Mouse (Mus musculus): ENCODE measurements around the gene Endod1.
A peak's percentile ranks its signal among the peaks of the same experiment; 100 is the strongest.

The Endod1 gene

DNA sequence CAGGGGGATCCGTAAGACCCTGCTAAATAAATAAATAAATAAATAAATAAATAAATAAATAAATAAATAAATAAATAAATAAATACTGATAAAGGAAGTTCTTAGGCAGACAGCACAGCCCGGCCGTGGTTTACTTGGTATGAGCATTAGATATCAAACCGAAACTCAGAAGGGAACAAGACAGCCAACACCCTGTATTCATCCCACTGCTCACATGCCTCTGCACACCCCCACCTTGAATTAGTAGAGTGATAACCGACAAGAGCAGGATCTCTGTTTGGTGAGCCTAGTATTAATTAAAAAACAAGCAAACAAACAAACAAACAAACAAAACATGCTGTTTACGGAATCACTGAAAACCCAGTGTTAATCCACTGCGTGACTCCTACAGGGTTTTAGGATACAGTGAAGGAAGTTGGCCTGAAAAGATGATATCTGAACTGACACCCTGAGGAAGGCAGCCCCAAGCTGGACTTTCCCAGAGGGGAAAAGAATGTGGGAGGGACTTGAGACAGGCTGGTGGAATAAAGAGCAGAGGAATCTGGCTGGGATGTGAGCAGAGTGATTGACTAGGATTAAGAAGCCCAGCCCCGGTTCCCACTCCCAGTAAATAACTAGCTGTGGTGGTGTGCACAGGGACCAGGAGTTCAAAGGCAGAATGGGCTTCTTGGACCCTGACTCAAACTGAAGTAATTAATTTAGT lies at the start of gene Endod1:
Gene Endod1, minus strand, starts transcription at position 155 of the 703 bp plus-strand sequence.
- DNase-seq (ENCODE audit: low read depth): peak; percentile 42

DNA sequence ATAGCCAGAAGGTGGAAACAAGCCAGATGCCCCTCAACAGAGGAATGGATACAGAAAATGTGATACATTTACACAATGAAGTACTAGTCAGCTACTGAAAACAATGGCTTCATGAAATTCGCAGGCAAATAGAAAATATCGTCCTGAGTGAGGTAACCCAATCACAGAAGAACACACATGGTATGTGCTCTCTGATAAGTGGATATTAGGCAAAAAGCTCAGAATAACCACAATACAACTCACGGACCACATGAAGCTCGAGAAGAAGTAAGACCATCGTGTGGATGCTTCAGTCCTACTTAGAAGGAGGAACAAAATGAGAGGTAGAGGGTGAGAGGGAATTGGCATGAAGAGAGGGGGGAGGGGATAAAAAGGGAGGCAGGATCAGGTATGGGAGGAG lies 27.8 kb upstream of the Endod1 start:
- DNase-seq (ENCODE audit: low read depth): no peak

DNA sequence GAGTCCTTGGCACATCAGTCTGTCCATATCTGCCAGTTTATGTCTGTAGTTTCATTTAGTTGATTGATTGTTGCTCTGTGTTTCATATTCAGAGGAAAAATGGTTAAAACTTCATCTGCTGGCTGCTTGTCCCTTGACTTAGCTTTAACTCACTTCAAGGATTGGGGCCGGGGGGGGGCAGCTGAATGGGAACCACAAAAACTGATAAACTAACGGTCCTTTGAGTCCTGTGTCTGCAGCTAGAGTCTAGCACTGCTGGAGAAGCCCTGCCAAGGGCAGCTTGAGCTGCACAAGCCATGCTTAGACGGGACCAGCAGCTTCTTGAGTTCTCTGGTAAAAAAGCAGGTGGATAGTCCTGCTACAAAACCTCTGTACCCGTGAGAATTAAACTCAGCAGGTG lies 26.7 kb upstream of the Endod1 start:
- no peak for DNase-seq (ENCODE audit: low read depth)

DNA sequence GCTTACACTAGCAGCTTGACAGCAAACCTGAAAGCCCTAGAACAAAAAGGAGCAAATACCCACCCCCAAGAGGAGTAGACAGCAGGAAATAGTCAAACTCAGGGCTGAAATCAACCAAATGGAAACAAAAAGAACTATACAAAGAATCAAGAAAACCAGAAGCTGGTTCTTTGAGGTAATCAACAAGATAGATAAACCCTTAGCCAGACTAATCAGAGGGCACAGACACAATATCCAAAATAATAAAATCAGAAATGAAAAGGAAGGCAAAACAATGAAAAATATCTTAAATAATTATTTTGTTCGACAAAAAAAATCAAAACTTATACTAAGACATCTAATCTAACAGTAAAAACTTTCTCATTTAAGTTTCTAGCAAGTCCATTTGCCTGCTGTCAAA lies 24.7 kb upstream of the Endod1 start:
- DNase-seq (ENCODE audit: low read depth): peak; percentile 22

DNA sequence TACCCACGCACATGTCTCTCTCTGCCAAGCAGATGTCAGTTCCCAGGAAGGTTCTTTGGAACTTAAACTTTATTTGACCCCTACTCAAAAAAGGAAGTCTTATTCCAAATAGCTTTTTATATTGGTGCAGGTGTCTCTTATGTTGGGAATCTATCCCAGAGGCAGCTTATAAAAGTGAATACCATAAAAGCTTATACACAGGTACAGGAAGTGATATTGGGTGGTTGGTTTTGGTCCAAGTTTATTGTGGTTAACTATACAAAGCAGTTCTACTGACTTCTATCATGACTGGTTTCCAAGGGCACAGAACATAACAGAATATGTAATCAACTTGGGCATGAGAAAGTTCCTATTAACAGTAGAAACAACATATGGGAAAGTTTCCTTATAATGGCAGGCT lies 20.8 kb upstream of the Endod1 start:
- DNase-seq (ENCODE audit: low read depth): no peak

DNA sequence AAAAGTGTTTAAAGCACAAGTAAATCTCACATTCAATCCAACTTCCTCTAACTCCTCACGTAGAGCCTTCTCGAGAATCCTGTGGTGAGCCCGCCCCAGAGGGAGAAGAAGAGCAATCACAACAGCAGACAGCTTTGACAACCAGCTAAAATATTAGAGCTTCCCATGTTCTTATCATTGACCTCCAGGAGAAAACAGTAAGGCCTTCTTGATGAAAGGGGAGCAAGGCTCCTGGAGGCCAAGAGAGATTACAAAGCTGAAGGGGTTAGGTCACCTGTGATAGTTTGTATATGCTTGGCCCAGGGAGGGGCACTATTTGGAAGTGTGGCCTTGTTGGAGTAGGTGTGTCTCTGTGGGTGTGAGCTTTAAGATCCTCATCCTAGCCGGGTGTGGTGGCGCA lies 19.1 kb upstream of the Endod1 start:
- no peak for DNase-seq (ENCODE audit: low read depth)

DNA sequence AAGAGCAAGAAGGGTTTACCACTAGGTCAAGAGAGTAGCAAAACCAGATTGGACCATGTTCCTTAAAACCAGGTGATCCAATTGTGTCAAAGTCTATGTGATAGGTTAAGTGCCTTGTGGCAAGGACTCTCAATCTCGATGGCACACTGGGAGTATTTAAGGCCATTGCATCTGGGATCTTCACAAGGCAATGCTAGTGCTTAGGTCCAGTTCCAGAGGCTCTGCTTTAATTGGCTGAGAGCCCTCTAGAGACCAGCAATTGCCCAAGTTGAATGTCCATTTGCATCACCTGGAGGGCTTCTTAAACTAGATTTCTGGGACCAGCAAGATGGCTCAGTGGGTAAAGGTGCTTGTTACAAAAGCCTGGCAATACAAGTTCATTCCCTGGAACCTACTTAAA lies 17.6 kb upstream of the Endod1 start:
- DNase-seq (ENCODE audit: low read depth): no peak

DNA sequence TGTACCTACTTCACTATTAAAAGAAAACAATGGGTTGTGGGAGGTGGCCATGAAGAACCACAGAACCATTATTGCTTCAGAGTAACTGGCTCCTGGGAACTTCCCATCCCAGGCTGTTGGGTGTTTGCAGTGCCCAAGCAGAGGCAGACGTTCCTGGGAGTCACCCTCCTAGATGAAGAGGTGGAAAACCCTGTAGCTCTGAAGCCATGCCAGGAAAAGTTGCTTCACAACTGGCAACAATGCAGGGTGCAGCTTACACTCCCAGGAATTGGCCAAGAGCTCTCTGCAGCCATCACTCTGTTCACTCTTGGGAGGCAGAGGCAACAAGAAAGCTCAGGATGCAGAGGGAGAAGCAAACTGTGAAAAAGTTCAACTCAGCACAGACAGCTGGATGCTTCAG lies 16.8 kb upstream of the Endod1 start:
- DNase-seq (ENCODE audit: low read depth): no peak

DNA sequence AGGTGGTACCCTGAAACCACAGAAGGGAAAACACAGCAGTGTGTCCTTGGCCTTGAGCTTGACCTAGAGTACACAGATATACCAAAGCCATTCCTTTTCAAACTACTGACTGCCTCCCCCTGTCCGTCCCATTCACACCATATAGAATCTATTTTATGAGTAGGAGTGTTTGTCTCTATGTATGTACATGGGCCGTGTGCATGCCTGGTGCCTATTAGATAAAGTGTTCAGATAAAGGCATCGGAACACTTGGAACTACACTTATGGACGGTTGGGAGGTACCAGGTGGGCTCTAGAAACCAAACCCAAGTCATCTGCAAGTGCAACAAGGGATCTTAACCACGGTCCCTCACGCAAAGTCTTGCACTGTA lies 16.1 kb upstream of the Endod1 start:
- DNase-seq (ENCODE audit: low read depth): no peak

DNA sequence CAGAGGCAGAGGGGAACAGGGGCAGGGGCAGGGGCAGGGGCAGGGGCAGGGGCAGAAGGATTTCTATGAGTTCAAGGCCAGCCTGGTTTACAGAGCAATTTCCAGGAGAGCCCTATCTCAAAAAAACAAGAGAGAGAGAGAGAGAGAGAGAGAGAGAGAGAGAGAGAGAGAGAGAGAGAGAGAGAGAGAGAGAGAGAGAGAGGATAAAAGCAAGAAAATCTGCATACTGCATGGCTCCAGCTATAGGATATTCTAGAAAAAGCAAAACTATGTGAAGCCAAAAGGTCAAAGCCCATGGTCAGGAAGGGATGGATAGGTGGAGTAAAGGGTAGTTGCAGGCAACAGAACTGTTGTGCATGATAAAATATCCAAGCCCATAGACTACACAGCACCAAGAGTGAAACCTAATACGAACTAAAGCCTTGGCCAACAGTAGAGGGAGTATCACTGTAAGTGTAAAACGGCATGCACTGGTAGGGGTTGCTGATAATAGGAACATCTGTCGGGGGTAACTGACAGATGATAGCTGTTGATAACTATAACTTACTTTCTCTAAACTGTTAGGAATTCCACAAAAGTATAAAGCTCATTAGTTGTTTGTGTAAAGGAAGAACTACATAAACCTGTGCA lies 15.6 kb upstream of the Endod1 start:
- DNase-seq (ENCODE audit: low read depth): no peak

DNA sequence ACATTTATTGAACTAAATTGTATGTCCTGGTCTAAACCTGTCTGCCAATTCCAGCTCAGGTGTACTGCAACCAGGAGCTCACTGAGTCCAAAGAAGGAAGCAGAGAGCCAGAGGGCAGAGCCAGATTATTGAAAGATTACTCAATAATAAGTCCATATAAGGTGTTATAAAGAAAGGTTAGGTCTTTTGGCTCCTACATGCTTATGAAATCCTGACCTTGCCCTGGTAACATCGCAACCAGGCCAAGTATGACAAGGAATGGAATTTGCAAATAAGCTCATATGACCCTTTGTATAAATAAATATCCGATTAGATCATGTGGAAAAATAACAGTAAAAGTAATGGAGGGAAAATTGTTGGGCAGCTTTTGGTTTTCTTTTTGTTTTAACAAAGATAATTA lies 14.8 kb upstream of the Endod1 start:
- no peak for DNase-seq (ENCODE audit: low read depth)

DNA sequence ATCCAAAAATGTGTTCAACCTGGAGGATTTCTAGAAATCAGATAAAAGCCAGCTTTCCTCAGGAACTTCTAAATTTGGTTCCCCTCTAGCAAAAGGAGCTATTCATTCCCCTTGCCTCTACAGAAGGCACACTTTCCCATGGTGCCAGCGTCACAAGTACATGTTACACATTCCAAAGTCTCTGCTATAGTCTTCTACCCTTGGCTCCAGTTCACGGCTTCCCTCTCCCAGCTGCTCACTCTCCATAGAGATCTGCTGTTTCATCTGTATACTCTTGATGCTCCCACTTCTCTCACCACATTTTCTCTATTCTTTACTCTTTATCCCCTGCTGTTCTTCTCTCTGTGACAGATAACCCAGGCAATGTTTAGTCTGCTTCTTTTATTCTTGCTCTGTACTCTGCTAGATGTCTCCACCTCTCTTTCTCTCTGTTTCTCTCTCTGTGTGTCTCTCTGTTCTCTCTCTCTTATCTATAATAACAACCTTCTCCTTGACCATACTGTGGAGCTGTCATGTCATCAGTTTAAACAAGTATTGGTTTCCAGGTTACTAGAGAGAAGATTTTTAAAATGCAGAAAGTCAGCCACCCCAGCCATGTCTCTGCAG lies 13.8 kb upstream of the Endod1 start:
- no peak for DNase-seq (ENCODE audit: low read depth)

DNA sequence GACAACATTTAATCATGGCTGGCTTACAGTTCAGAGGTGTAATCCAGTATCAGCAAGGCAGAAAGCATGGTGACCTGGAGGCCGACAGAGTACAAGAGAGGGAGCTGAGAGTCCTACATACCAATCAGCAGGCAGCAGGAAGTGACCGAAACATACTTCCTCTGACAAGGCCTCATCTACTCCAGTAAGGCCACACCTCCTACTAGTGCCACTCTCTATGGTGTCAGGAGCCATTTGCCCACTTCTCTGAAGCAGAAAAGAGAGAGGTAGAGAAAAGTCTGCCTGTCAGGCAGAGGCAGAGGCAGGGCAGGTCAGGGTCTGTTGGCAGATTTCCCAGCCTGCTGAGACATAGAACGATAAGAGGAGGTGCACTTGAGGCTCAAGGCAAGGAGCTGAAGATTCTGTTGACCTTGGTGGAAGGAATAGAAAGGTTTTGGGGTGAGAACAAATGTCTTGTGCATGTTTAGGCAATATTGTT lies 10.6 kb upstream of the Endod1 start:
- DNase-seq (ENCODE audit: low read depth): no peak

DNA sequence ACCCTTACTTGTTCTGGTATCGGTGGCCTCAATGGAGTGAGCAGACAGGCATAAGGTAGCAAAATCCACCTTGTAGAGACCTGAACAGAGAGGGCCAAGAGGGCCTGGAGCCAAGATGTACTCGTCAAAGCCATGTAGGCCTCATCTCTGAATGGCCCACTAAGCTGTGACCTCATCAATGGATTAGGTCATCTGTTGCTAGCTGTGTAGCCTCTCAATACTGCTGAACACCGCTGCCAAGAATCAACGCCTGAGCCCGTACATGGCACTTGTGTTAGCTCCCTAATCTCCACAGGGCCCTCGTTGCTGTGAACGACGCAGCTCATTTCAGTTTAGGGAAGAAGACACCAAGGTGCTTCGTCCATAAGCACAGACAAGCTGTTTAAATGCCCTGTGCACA lies 10.0 kb upstream of the Endod1 start:
- no peak for DNase-seq (ENCODE audit: low read depth)

DNA sequence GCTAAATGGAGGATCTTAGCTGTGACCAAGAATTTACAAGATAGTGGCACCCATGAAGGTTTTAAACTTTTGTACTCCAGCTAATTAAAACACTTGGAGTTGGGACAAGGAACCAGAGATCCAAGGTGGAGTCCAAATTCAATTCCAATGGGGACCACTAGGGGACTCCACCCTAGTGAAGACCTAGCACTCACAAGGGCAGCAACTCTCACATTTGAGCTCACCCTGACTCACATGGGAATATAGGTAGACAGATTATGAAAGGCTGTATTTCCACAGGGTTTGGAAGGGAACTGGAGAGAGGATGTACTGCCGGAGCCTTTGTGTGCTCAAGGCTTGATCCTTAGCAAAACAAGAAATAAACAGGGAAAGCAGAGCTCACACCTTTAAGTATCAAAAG lies 9.0 kb upstream of the Endod1 start:
- DNase-seq (ENCODE audit: low read depth): peak; percentile 65

DNA sequence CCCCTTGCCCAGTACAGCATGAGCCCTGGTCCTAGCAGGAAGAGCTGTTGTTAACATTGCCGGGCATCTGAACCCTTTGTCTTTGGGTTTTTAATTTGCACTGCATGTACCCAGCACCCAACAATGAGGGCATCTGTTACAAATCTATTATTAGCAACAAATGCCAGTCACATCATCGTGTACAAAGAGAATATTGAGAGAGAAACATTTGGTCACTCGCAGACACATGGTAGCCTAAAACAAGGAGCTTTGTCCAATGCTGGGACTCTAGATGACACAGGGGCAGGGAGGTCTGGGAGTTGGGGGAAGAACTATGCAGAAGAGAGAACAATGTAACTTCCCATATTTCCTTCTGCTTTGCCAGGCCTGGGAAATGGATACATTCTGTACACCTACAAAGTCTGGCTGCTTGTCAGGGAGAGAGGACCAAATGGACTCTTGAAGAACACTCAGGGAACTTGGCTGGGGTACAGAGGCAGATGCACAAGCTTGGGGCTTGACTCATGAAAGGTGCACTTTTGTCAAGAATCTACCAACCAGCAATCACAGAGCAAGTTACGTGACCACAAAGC lies 7.8 kb upstream of the Endod1 start:
- DNase-seq (ENCODE audit: low read depth): no peak

DNA sequence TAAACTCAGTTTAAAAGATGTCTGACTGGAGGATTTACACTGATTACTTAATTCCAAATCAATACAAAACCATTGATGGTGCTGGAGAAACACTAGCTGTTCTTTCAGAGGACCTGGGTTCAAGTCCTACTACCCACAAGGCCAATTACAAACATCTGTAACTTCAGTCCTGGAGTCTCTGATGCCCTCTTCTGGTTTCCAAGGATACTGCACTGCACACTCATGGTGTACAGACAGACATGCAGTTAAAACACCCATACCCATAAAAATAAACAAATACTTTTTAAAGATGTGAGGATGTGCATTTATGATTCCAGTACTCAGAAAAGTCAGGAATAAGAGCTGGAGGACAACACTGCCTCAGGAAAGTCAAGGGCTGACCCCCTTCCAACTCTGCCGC lies 6.7 kb upstream of the Endod1 start:
- DNase-seq (ENCODE audit: low read depth): peak; percentile 46

DNA sequence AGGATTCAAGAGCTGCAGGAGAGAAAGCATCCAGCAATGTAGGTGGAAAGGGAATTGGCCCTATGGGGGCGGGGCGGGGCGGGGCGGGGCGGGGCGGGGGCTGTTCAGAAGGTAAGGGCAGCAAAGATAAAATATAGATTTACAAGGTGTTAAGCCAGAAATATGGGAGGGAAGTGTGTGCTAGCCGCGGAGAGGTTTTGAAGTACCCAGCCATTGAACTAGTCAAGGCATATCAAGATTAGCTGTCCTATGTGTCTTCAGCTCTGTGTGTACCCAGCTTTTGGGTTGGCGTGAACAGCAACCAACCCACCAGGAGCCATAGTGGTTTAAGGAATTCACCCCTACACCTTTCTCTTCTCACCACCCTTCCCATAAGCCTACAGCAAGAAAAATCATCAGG lies 5.5 kb upstream of the Endod1 start:
- no peak for DNase-seq (ENCODE audit: low read depth)

DNA sequence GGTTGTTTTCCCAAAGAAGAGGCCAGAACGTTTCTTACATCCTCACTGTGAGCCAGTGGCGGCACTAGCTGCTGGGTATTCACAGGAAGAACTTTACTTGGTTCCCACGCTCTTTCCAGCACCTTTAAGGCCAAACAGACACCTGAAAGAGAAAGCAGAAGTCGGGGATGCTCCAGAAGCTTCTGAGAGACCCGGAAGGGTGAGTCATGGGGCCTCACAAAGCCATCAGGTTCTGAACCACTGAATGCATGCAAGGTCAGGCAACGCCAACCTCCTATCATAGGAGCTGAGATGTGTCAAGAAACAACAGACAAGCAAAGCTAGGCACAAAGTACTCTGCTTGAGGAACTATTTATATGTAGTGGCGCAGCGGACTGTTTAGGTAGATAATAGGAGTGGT lies 4.4 kb upstream of the Endod1 start:
- peak; percentile 53 for DNase-seq (ENCODE audit: low read depth)

DNA sequence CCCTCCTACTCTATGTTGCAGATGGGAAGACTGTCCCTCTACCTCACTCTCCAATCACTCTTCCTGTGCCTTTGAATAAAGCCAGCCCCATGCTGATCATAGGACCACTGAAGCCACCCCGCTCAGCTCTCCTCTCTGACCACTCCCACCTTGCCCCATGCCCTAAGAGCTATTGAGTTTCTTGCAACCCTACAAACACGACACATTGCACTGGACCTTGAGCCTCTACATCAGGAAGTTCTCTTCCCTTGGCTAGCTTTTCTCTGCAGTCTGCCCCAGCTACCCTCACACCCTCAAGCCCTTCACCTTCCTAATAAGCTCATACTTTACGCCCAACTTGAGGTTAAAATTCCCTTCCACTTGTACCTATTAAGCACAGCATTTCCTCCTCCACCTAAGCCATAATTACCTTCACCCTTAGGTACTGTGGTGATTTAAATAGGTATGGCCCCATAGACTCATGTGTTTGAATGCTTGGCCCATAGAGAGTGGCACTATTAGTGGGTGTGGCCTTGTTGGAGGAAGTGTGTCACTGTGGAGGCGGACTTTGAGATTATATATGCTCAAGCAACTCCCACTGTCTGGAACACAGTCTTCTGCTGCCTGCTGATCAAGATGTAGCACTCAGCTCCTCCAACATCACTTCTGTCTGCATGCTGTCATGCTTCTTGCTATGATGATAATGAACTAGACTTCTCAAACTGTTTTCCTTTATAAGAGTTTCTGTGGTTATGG lies 2.0 kb upstream of the Endod1 start:
- no peak for DNase-seq (ENCODE audit: low read depth)

DNA sequence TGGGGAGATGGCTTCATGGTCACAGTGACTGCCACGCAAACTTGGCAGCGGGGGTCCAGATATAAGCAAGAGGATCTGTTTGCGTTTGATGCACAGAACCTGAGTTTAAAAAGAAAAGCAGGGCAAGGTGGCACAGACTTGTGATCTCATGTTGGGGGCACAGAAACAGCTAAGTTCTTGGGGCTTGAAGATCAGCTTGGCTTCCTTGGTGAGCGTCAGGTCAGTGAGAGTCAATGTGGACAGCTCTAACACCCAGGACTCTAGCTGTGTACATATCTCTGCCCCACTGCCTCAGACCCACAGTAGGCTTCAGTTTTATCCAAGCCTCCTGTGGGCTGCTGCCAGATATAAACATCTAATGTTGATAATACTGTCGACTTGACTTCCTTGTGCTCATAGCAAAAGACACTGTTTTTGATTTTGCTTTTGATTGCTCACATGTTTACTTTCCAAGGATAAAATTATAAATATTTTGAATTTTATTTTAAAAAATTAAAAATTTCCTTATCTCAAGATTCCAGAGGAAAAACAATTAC lies 1.0 kb upstream of the Endod1 start:
- no peak for DNase-seq (ENCODE audit: low read depth)

Measured in induced T-regulatory cell, adult 2 months (primary cell).